Mouse (Mus musculus): ENCODE results near the gene Ccser1. TPM values are rescaled to one million over a fixed set of nuclear protein-coding genes. Genes with fewer than 3 reads are reported as not detected.
"Not testable (repeated sequence)": the region's sequence is repeated elsewhere in the genome, so short reads cannot be mapped to it uniquely, and the experiment has no call there.

The Ccser1 gene
- total RNA-seq, 2 experiments from 2014 or later: 1.4 TPM; not detected in 1

- ATAC-seq (replicated peaks; ENCODE audit: poor library complexity, severe bottlenecking): no peak
Observed at GRCm38 (mm10) chr6:61912896-61913295, 732.8 kb downstream of the Ccser1 start.

GRCm38 (mm10) chr6:61931622-61932021 is 751.5 kb downstream of the Ccser1 start:
- ATAC-seq (replicated peaks; ENCODE audit: poor library complexity, severe bottlenecking): no peak

- ATAC-seq (replicated peaks; ENCODE audit: poor library complexity, severe bottlenecking): no peak
Observed at GRCm38 (mm10) chr6:61936656-61937055, 756.5 kb downstream of the Ccser1 start.

GRCm38 (mm10) chr6:61939236-61939635 is 759.1 kb downstream of the Ccser1 start:
- no peak for ATAC-seq (replicated peaks; ENCODE audit: poor library complexity, severe bottlenecking)

GRCm38 (mm10) chr6:61953703-61954102 is 773.6 kb downstream of the Ccser1 start:
- no peak for ATAC-seq (replicated peaks; ENCODE audit: poor library complexity, severe bottlenecking)

GRCm38 (mm10) chr6:61976878-61977277 is 796.8 kb downstream of the Ccser1 start:
- ATAC-seq (replicated peaks; ENCODE audit: poor library complexity, severe bottlenecking): no peak

GRCm38 (mm10) chr6:61978379-61978778 is 798.3 kb downstream of the Ccser1 start:
- no peak for ATAC-seq (replicated peaks; ENCODE audit: poor library complexity, severe bottlenecking)

- ATAC-seq (replicated peaks; ENCODE audit: poor library complexity, severe bottlenecking): no peak
Observed at GRCm38 (mm10) chr6:62014374-62014773, 834.2 kb downstream of the Ccser1 start.

GRCm38 (mm10) chr6:62044454-62044853 is 864.3 kb downstream of the Ccser1 start:
- no peak for ATAC-seq (replicated peaks; ENCODE audit: poor library complexity, severe bottlenecking)

- not testable (repeated sequence) for ATAC-seq (replicated peaks; ENCODE audit: poor library complexity, severe bottlenecking)
Observed at GRCm38 (mm10) chr6:62045042-62045441, 864.9 kb downstream of the Ccser1 start.

GRCm38 (mm10) chr6:62055276-62055675 is 875.2 kb downstream of the Ccser1 start:
- ATAC-seq (replicated peaks; ENCODE audit: poor library complexity, severe bottlenecking): no peak

GRCm38 (mm10) chr6:62066363-62067023 is 886.4 kb downstream of the Ccser1 start:
- no peak for ATAC-seq (replicated peaks; ENCODE audit: poor library complexity, severe bottlenecking)

- ATAC-seq (replicated peaks; ENCODE audit: poor library complexity, severe bottlenecking): no peak
Observed at GRCm38 (mm10) chr6:62067024-62067380, 886.9 kb downstream of the Ccser1 start.

GRCm38 (mm10) chr6:62105464-62105863 is 925.3 kb downstream of the Ccser1 start:
- ATAC-seq (replicated peaks; ENCODE audit: poor library complexity, severe bottlenecking): no peak

GRCm38 (mm10) chr6:62132531-62132930 is 952.4 kb downstream of the Ccser1 start:
- no peak for ATAC-seq (replicated peaks; ENCODE audit: poor library complexity, severe bottlenecking)

- ATAC-seq (replicated peaks; ENCODE audit: poor library complexity, severe bottlenecking): no peak
Observed at GRCm38 (mm10) chr6:62160320-62160719, 980.2 kb downstream of the Ccser1 start.

- no peak for ATAC-seq (replicated peaks; ENCODE audit: poor library complexity, severe bottlenecking)
Observed at GRCm38 (mm10) chr6:62162596-62162995, 982.5 kb downstream of the Ccser1 start.

GRCm38 (mm10) chr6:62163826-62164225 is 983.7 kb downstream of the Ccser1 start:
- no peak for ATAC-seq (replicated peaks; ENCODE audit: poor library complexity, severe bottlenecking)

- ATAC-seq (replicated peaks; ENCODE audit: poor library complexity, severe bottlenecking): no peak
Observed at GRCm38 (mm10) chr6:62196496-62197188, 1016.5 kb downstream of the Ccser1 start.

- ATAC-seq (replicated peaks; ENCODE audit: poor library complexity, severe bottlenecking): no peak
Observed at GRCm38 (mm10) chr6:62198768-62199167, 1018.6 kb downstream of the Ccser1 start.

- no peak for ATAC-seq (replicated peaks; ENCODE audit: poor library complexity, severe bottlenecking)
Observed at GRCm38 (mm10) chr6:62205013-62205412, 1024.9 kb downstream of the Ccser1 start.

GRCm38 (mm10) chr6:62221856-62222255 is 1041.7 kb downstream of the Ccser1 start:
- ATAC-seq (replicated peaks; ENCODE audit: poor library complexity, severe bottlenecking): no peak

Measured in granulocyte monocyte progenitor cell, adult 5-6 weeks (primary cell).